Mouse (Mus musculus) adrenal gland, postnatal 25 days (tissue): ENCODE results near the gene Srgap2. TPM values are rescaled to one million over a fixed set of nuclear protein-coding genes. Genes with fewer than 3 reads are reported as not detected.
"Not testable (repeated sequence)": the region's sequence is repeated elsewhere in the genome, so short reads cannot be mapped to it uniquely, and the experiment has no call there.

ENCODE experiments used
- DNase-seq: peaks from one replicate; pipeline ENCODE4 v3.0.0; 2021; ENCODE audit warnings: mixed read lengths
- long read RNA-seq: library from polyadenylated mRNA; stranded (forward); transcript quantifications from one replicate; pipeline ENCODE4 v2.0.0, GENCODE M21; 2021
- total RNA-seq: library from RNA; stranded (reverse); gene quantifications from 2 replicates; pipeline ENCODE4 v1.2.3, GENCODE M21; 2021

The Srgap2 gene
- 29.5 and 37.2 TPM in 2 replicates for total RNA-seq
- long read RNA-seq, transcript Srgap2-204 (22 exons, 3,533 nt): major isoform, 5 of 10 reads
- long read RNA-seq, partial matches to known transcripts: 1 of 10 reads
- long read RNA-seq, other reads (novel, unspliced or antisense): 4 of 10 reads

DNA sequence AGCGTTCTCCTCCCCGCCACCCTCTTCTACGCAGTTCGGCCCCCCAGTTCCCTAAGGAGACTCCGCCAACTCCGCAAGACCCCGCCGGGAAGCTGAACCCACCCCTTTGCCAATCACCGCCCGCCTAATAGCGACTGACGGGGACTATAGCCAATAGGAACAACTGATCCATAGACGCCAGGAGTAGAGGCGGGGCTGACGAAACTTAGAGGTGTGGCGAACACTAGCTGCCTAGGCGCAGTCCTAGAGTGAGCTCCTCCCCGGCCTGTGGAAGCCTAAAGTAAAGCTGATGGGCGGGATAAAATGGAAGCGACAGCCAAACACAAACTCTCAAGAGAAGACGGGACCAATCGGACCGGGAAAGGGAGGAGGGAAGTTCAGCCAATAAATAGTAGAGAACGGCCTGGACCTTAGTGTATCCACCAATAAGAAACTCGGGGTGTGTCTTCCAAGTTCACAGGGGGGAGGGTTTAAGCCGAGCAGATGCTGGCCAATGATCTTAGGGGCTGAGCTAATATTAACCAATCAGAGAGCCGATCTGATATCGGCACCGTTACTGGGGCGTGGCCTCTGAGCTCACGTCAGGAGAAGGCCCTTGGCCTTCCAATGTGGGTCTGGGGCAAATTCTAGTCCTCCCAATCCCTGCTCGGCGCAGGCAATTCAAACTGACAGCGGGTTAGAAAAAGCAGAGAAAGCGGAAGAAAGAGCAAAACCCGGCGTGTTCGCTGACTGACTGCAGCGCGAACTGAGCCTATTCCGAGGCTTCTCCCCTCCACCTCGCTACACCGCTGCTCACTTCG, at the start of gene Srgap2, which contains the start of gene Fam72a:
TSS of gene Srgap2 (minus strand) at position 72 of the 800 bp plus-strand sequence.
TSS of gene Fam72a (plus strand) at position 623 of the 800 bp plus-strand sequence.
- peak; percentile 94 for DNase-seq

DNA sequence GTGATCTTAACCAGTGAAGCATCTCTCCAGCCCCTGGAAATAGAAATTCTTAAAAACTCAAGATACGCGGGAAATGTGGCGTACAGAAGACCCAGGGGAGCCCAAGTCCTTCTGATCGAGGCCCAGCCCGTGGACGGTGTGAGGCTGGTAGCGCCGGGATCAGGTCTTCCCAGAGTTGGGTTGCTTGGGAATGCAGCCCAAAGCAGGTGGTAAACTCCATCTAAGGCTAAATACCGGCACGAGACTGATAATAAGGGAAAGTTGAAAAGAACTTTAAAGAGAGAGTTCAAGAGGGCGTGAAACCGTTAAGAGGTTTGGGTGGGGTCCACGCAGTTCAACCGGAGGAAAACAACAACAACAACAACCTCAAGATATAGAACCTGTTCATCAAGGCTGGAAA, 46.6 kb upstream of the Srgap2 start:
- DNase-seq: peak; percentile 42

DNA sequence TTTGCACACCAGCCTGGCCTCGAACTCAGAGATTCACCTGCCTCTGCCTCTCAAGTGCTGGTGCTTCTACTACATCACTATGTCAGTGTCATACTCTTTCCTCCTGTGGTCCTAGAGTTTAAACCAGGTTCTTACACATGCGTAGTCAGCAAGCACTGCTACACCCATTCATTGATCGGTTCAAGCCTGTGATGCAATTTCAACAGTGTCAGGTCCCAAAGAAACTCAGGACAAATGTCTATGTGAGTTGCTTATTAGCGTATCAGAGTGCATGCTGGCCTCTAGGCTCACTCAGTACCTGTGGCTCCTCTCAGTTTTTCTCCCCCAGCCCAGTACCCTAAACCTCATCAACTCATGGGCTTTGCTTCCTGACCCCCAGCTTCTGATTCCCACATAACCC, 43.2 kb upstream of the Srgap2 start:
- DNase-seq: no peak

GRCm38 (mm10) chr1:131569721-131570120, 42.6 kb upstream of the Srgap2 start:
- no peak for DNase-seq

- not testable (repeated sequence) for DNase-seq
Measured at GRCm38 (mm10) chr1:131566056-131566455, 38.9 kb upstream of the Srgap2 start.

GRCm38 (mm10) chr1:131562081-131562480, 34.9 kb upstream of the Srgap2 start:
- no peak for DNase-seq

DNA sequence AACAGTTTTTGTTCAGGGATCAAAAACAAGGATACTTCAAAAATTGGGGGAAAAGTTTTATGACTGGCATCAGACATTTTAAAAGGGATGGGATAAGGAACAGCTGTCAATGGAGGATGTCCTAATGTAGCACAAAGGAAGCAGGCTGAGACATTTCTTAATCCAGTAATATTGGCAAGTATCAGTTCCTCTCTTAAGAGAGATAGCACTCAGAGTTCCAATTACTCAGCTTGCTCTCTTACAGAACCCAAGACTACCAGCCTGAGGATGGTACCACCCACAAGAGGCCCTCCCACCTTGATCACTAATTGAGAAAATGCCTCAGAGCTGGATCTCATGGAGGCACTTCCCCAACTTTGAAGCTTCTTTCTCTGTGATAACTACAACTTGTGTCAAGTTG, 33.3 kb upstream of the Srgap2 start:
- DNase-seq: no peak

GRCm38 (mm10) chr1:131555042-131555812, 28.1 kb upstream of the Srgap2 start:
- DNase-seq: peak; percentile 77

DNA sequence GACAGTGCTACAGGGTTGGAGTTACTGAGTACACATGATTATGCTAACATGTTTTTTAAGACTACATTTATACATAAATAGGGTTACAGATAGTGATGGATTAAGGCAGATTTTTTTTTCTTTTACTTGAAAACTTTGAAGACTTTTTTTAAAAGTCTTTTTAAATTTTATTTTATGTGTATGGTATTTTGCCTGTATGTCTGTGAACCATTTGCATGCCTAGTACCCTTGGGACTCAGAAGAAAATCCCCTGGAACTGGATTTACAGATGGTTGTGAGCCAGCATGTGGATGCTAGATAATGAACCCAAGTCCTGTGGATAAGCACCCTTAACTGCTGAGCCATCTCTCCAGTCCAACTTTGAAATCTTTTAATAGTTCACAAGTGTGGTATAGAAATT, 26.3 kb upstream of the Srgap2 start:
- DNase-seq: no peak

- no peak for DNase-seq
Measured at GRCm38 (mm10) chr1:131551956-131552355, 24.8 kb upstream of the Srgap2 start.

DNA sequence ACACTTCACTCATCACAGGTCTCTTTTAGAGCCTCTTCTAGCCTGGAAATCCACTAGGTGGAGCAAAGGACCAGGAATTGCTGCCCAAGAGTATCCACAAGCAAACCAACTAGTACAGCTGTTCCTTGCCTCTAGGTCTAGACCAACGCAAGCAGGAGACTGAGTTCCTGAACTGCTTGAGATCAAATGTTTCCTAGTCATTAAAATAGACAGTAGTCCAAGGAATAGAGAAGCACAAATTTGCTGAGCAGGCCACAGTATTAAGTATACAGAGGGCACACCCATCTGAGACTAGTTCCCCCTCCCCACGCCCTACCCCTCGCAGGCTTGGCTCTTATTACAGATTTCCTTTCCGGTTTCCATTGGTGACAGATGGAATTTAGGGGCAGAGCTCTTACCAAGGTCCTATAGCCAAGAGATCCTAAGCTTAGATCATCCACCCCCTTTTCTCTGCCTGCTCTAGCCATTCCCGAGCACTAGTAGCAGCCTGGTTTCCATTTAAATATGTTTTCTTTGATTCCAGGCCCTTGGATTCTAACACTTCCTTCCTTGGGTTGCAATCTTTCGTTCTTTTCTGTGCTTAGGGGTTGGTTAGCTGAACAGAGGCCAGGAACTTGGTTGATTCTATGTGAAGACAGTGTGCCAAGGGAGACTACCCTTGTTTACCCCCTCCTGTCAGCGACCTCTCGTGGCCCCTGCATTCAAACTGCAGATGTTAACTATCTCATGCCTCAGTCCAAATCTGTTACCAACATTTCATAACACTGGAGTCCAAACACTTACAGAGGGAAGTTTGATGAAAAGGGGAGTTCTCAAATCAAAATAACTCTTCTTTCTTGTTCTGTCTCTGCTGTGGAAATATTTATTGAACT, 21.6 kb upstream of the Srgap2 start:
- no peak for DNase-seq

DNA sequence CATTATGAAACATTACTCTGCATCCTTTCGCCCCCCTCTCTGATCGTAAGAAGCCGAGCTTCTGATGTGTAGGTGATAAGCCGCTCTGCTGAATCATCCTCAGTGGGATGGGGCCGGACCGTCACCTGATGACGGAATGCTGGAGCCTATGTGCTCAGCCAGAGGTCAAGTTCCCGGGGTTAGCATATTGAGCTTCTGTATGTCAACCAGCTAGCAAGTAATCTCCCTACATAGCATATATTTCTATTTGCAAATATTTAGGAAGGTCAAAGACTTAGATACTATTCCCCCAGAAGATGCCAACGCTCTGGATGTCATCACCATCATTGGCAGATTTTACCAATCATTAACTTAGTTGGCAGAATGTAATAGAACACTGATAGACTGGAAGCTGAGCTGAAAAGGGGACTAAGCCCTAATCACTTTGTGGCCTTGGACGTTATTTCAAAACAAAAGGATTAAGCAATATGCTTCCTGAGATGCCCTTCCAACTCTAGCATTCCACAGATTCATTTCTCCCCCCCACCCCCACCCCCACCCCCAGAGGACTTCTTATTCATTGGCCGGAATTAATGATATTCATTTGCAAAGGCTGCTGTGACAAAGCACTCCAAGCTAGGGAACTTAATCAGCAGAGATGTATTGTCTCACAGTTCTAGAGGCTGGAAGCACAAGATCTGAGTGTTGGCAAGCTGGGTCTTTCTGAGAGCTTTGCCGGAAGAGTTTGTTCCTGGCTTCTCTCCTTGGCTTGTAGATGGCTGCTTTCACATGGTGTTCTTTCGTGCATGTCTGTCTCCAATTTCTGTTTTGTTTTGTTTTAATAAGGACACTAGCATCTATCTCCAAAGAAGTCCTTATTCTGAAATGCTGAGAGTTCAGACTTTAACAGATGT, 19.9 kb upstream of the Srgap2 start:
- no peak for DNase-seq

- DNase-seq: no peak
Measured at GRCm38 (mm10) chr1:131543886-131544565, 16.9 kb upstream of the Srgap2 start.

GRCm38 (mm10) chr1:131541903-131542302, 14.8 kb upstream of the Srgap2 start:
- no peak for DNase-seq

GRCm38 (mm10) chr1:131541431-131541830, 14.3 kb upstream of the Srgap2 start:
- DNase-seq: no peak

GRCm38 (mm10) chr1:131540795-131541194, 13.6 kb upstream of the Srgap2 start:
- DNase-seq: no peak

GRCm38 (mm10) chr1:131539771-131540170, 12.6 kb upstream of the Srgap2 start:
- no peak for DNase-seq

GRCm38 (mm10) chr1:131528561-131529166, 1.5 kb upstream of the Srgap2 start:
- no peak for DNase-seq

GRCm38 (mm10) chr1:131528081-131528507, 942 bp upstream of the Srgap2 start:
- peak; percentile 84 for DNase-seq
